Mouse (Mus musculus) cerebellum, adult 2 months (tissue): ENCODE results near the gene Grin2a.

Experiments
- CTCF ChIP-seq: fragments of 200-500 bp; IDR thresholded peaks from 2 replicates; pipeline ENCODE4 v1.5.1; 2011; ENCODE audit warnings: low read depth, mild to moderate bottlenecking, control low read depth, low read length, moderate library complexity, borderline replicate concordance; ENCODE audit not compliant: insufficient read depth
- POLR2A ChIP-seq: fragments of 200-500 bp; IDR thresholded peaks from 2 replicates; pipeline ENCODE4 v1.6.1; 2011; ENCODE audit warnings: low read length, control low read depth, borderline replicate concordance; ENCODE audit not compliant: insufficient read depth

GRCm38 (mm10) chr16:9786261-9786660, 209.1 kb downstream of the Grin2a start:
- TF ChIP-seq CTCF (no peak), POLR2A (no peak)
